Mouse (Mus musculus) frontal cortex, postnatal 14 days (tissue): ENCODE measurements around the gene Tent4b.
"Not testable (repeated sequence)": the region's sequence is repeated elsewhere in the genome, so short reads cannot be mapped to it uniquely, and the experiment has no call there.

Experiments used
- DNase-seq, 2 experiments: peaks; one replicate each; pipeline ENCODE4 v3.0.0; 2022; ENCODE audit warnings: low spot score in 2 of 2

Tent4b gene

GRCm38 (mm10) chr8:88198945-88199571 is at the start of gene Tent4b:
Tent4b (plus strand) TSS chr8:88199213.
- peak; percentile 84 to 86 for DNase-seq

GRCm38 (mm10) chr8:88150910-88151371 is 48.1 kb upstream of the Tent4b start:
- DNase-seq, result peak in 1 of 2 experiments; percentile 17

GRCm38 (mm10) chr8:88160237-88160995 is 38.6 kb upstream of the Tent4b start:
- DNase-seq, result no peak

- peak in 1 of 2 experiments; percentile 56 for DNase-seq
Measured at GRCm38 (mm10) chr8:88161439-88161838, 37.6 kb upstream of the Tent4b start.

DNA sequence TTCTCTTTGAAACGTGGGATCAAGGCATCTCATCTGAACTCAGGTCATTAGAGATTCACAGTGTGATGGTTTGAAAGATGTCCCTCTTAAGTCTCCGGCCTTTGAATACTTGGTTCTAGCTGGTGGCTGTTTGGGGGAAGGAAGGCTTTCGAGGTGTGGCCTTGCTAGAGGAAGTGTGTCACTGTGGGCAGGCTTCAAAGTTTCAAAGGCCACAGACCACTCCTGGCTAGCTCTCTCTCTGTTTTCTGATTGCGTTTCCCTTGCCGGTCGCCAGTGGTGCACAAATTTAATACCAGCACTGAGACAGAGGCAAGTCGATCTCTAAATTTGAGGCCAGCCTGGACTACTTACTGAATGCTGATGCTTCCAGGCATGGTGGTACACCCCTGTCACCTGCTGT is 23.7 kb upstream of the Tent4b start:
- DNase-seq, result no peak

DNA sequence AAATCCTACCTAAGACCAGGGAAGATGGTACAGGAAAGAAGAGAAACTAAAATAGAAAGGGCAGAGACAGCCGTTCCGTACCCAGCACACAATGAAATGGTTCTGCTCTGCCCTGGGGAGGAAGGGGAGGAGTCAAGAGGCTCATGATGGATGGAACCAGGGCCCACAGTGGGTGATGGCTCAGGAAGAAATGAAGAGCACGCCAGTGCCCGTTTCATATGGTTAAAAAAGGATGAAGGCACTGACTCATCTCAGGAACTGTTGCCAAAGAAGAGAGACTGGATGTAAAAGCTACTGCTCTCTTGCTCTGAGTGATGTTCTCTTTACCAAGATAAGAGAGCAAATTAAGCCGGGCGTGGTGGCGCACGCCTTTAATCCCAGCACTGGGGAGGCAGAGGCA is 21.7 kb upstream of the Tent4b start:
- no peak for DNase-seq

DNA sequence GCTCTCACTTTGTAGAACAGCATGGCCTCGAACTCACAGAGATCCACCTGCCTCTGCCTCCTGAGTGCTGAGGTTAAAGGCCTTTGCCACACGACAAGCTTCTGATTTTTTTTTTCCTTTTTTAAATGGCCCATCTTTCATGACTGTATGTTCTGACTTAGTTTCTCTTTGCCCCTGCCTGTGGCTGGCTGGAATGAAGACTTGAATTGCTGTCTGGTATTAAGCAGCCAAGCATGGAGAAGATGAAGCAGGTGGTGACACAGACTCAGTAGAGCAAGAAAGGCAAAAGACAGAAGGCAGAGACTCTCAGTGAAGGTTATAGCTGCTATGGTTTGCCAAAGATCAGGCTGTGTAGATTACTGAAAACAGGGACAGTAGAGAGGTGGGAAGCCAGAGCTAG is 15.9 kb upstream of the Tent4b start:
- no peak for DNase-seq

- DNase-seq, result no peak
Measured at GRCm38 (mm10) chr8:88184914-88185313, 14.1 kb upstream of the Tent4b start.

DNA sequence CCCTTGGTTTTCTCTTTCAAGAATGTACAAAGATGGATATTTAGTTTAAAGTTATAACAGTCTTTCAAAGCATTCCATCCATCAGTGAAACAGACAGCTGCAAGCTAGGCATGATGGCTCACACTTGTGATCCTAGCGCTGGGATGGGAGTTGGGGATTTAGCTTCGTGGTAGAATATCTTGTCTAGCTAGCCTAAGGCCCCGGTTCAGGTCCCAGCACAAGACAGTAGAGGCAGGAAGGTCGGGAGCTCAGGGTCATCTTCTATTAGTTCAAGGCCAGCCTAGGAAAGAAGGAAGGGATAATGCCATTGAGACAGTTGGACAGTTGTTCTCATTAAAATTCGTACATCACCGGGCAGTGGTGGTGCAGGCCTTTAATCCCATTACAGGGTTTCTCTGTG is 13.3 kb upstream of the Tent4b start:
- DNase-seq, result no peak

GRCm38 (mm10) chr8:88197328-88197727 is 1.7 kb upstream of the Tent4b start:
- DNase-seq, result no peak

DNA sequence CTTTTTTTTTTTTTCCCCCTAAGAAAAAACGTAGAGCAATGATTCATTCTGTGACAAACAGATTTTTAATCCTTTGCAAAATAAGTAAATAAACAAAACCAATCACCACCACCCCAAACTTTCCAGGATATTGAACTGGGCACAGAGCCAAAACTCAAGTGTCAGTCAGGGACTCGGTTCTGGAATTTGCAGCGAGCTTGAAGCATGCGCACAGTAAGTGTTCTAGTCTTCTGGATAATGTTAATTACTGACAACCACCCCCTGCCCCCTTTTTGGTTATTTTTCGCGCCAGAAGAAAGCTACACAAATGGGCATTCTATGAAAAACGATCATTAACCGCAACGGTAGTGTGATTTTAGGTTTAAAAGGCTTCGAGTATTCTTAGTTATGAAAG is 465 bp upstream of the Tent4b start:
- peak; percentile 24 to 25 for DNase-seq

DNA sequence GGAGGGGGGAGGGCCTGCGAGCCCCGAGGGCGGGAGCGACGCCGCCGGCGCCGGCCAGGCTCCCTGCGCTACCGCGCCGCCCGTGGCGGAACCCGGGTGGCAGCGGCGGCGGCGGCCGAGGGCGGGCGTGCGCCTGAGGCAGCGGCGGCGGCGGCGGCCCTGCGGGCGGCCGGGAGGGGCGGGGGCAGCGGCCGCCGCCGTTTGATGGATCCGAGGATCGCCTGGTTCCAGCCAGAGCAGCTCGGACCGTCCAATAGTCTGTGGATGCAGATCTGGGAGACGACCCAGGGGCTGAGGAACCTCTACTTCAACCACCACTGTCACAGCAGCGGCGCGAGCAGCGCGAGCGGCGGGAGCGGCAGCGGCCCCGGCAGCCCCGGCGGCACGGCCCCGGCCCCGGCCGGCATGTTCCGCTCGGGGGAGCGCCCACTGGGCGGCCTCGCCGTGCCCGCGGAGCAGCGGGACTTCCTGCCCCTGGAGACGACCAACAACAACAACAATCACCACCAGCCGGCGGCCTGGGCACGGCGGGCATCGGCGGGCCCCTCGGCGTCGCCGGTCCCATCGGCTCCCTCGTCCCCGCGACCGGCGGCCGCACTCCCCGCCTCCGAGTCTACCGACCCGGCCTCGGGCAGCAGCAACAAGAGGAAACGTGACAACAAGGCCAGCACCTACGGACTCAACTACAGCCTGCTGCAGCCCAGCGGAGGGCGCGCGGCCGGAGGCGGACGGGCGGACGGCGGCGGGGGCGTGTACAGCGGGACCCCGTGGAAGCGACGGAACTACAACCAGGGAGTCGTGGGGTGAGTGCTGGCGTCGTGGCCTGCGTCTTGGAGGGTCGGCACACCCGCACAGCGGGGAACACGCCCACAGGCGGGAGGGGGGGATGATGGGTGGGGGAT is 938 bp downstream of the Tent4b start:
- peak; percentile 25 to 34 for DNase-seq

- no peak for DNase-seq
Measured at GRCm38 (mm10) chr8:88200724-88201495, 1.9 kb downstream of the Tent4b start.

GRCm38 (mm10) chr8:88201641-88202040 is 2.6 kb downstream of the Tent4b start:
- DNase-seq, result no peak

DNA sequence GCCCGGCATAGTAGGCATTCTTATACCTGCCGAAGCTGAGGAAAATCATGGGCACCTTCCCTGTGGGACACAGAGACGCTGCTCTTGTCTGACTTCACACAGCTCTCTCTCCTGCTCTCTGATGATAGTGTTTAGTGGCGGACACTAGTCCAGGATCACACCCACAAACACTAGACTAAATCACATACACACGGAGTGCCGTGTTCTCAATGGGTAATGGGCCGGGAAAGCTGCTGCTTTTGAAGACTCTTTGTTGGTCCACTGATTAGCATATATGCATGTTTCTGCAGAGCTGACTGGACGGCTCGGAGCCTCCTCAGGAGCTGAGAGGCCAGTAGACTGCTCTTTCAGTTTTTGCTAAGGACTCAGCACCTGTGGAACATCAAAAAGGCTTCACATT is 7.0 kb downstream of the Tent4b start:
- DNase-seq, result no peak

DNA sequence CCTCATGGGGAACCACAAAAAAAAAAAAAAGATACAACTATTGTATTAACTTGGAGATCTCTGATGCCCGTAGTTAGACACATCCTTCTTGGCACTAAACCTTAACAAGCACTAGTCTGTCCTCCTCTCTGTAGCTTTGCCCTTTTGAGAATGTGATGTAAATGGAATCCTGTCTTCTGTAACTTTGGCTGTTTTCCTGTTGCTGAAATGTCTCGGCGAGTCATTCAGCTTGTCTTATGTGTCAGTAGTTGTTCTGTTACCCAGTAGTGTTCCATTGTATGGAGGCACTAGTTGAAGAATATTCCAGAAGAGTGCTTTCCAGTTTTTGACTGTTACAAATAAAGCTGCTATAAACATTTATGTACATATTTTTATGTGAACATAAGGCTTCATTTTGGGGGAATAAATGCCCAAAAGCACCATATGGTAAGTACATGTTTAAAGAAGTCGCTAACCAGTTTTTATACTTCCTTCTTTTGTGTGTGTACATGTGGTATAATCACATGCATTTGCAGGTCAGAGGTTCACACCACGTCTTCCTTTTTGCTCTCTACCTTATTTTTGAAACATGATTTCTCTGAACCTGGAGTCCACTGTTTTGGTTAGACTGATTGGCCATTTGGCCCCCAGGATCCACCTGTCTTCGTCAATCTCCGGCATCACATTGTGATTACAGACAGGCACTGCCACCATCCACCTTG is 8.3 kb downstream of the Tent4b start:
- no peak for DNase-seq

GRCm38 (mm10) chr8:88209930-88210827 is 11.2 kb downstream of the Tent4b start:
- not testable (repeated sequence) for DNase-seq

GRCm38 (mm10) chr8:88221353-88221752 is 22.3 kb downstream of the Tent4b start:
- DNase-seq, result no peak

- DNase-seq, result no peak
Measured at GRCm38 (mm10) chr8:88225358-88225757, 26.3 kb downstream of the Tent4b start.

DNA sequence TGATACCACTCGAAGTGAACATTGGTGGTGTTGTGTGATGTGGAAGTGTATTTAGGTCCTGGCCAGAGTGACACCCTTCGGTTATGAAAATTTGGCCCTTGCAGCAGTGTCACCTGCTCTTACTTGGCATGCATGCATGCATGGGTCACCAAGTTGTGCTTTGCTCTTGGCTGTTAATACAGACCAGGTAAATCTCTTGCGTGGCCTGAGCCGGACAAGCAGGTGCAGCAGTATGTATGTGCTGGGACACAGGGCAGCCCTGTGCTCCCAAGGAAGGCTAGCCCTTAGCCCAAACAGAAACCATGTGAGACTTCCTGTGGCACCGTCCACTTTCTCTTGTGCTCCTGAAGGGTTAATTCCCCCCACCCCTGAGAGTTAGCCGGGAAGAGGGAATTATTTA is 28.8 kb downstream of the Tent4b start:
- no peak for DNase-seq
